Mouse (Mus musculus) CD8-positive naive resting alpha-beta T cell, adult 57 days (primary cell): ENCODE data around the gene Pate4. TPM values are rescaled to one million over a fixed set of nuclear protein-coding genes. Genes with fewer than 3 reads are reported as not detected.

ENCODE experiments used
- total RNA-seq: library from RNA; stranded (reverse); gene quantifications from one replicate; pipeline ENCODE4 v1.2.4, GENCODE M21; 2023

Gene Pate4
- not detected for total RNA-seq

GRCm38 (mm10) chr9:35611841-35612240 is at the start of gene Pate4:
Gene Pate4, minus strand, starts transcription at chr9:35611941.

GRCm38 (mm10) chr9:35648102-35648501 is 36.4 kb upstream of the Pate4 start, which contains the start of gene Pate3:
Gene Pate3, minus strand, starts transcription at chr9:35648202.

GRCm38 (mm10) chr9:35569571-35570534 is 41.9 kb downstream of the Pate4 start, which contains the start of the genes Pate2 and Hyls1:
Gene Pate2, plus strand, starts transcription at chr9:35570284.
Gene Hyls1, minus strand, starts transcription at chr9:35570398.

GRCm38 (mm10) chr9:35558257-35559008 is 53.3 kb downstream of the Pate4 start, which contains the start of the genes Ddx25 and Pus3:
Gene Ddx25, minus strand, starts transcription at chr9:35558528.
Gene Pus3, plus strand, starts transcription at chr9:35558595.

Other genes with a start within 250 kb of the Pate4 start
- gene Cdon, start 190.8 kb downstream of the Pate4 start, total RNA-seq: 21.7 TPM
- gene Gm1113, start 93.7 kb downstream of the Pate4 start, total RNA-seq: not detected
- 0.34 TPM for gene Ddx25, start 53.4 kb downstream of the Pate4 start, total RNA-seq
- 38.0 TPM for gene Pus3, start 53.3 kb downstream of the Pate4 start, total RNA-seq
- 0.67 TPM for gene Pate2, start 41.7 kb downstream of the Pate4 start, total RNA-seq
- 9.2 TPM for gene Hyls1, start 41.5 kb downstream of the Pate4 start, total RNA-seq
- not detected for gene Pate3, start 36.3 kb upstream of the Pate4 start, total RNA-seq
- not detected for gene Pate1, start 75.4 kb upstream of the Pate4 start, total RNA-seq
- gene Gm17677, start 129.1 kb upstream of the Pate4 start, total RNA-seq: not detected
- not detected for gene Gm17727, start 166.2 kb upstream of the Pate4 start, total RNA-seq
- not detected for gene Gm27235, start 178.2 kb upstream of the Pate4 start, total RNA-seq
- not detected for gene D730048I06Rik, start 178.2 kb upstream of the Pate4 start, total RNA-seq
- gene 9230110F15Rik, start 232.2 kb upstream of the Pate4 start, total RNA-seq: not detected